Mouse (Mus musculus): ENCODE results near the gene Plekha6.

Gene Plekha6

GRCm38 (mm10) chr1:133163820-133164431, at the start of gene Plekha6:
Gene Plekha6, plus strand, starts transcription at chr1:133164210.
- DNase-seq, result no peak

GRCm38 (mm10) chr1:133116108-133116507, 47.9 kb upstream of the Plekha6 start:
- no peak for DNase-seq

DNA sequence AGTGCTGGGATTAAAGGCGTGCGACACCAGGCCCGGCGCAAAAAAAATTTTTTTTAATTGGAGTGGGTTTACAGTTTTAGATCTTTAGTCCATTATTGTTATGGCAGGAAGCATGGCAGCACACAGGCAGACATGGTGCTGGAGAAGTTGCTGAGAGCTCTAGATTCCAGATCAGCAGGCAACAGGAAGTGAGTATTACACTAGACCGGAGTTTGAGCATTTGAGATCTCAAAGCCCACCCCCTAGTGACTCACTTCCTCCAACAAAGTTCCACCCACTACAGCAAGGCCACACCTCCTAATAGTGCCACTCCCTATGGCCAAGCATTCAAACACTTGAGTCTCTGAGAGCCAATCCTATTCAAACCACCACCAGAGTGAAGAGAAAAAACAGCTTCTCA, 45.9 kb upstream of the Plekha6 start:
- DNase-seq, result no peak

- DNase-seq, result no peak
Observed at GRCm38 (mm10) chr1:133118844-133119243, 45.2 kb upstream of the Plekha6 start.

GRCm38 (mm10) chr1:133119931-133120712, 43.9 kb upstream of the Plekha6 start:
- DNase-seq, result no peak

- no peak for DNase-seq
Observed at GRCm38 (mm10) chr1:133121246-133121645, 42.8 kb upstream of the Plekha6 start.

GRCm38 (mm10) chr1:133124137-133124536, 39.9 kb upstream of the Plekha6 start:
- no peak for DNase-seq

GRCm38 (mm10) chr1:133125640-133126364, 38.2 kb upstream of the Plekha6 start:
- no peak for DNase-seq

DNA sequence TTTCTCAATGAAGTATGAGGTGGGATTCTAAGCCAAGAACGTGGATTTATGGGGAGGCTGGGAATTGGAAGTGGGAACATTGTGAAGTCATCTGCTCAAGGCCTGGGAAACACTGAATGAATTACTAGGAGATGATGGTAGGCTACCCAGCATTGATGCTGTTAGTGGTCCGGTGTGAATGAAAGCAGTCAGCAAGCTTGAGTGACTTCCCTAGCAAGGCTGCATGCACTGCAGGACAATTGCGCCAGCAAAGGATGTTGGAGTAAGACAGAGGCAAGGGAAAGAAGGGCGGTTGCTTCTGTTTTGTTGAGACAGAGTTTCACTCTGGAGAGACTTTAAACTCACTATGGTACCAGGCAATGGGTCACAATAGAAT, 37.7 kb upstream of the Plekha6 start:
- no peak for DNase-seq

GRCm38 (mm10) chr1:133127328-133127727, 36.7 kb upstream of the Plekha6 start:
- DNase-seq, result no peak

- peak; percentile 27 for DNase-seq
Observed at GRCm38 (mm10) chr1:133129471-133130221, 34.4 kb upstream of the Plekha6 start.

DNA sequence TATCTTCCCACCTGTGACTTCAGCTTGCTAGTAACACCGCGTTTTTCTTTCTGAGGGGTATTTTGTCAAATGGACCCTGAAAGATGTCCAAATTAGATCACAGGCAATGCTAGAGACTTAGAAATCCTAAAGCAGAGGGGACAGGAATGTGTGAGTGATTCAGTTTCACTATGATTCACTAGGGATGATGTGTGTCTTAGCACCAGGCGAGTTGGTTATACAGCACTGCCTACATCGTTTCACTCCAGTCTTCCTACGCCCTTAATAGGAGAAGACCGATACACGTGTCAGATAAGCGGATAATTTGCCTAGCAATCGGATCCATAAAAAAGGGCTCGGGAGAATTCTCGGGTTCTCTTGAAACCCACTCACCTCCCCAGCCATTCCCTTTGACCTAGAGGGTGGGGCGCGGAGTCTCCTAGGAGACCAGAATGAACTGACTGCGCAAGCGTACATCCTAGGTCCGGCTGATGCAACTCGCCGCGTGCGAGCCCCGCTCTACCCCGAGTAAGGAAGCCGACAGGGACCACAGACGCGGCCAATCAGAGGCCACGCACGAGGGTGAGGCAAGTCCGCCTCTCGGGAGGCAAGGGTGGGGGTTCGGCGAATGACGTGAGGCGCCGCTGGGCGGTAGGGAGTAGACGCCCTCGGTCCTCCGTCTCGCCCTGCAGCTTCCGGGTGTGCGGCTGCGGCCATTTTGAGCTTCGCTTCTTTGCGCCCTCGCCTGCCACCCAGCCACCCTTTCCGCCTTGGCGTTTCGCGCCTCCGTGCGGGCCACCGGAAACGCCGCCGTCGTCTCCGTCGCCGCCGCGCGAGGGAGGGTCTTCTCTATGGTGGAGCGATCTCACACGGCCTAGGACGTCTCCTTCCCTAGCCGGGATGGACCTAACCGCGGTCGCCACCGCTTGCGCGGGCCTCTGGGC, 33.1 kb upstream of the Plekha6 start, which contains the start of gene Ppp1r15b:
Ppp1r15b (plus strand) TSS at position 506 of the 923 bp plus-strand sequence.
- DNase-seq, result peak; percentile 100

DNA sequence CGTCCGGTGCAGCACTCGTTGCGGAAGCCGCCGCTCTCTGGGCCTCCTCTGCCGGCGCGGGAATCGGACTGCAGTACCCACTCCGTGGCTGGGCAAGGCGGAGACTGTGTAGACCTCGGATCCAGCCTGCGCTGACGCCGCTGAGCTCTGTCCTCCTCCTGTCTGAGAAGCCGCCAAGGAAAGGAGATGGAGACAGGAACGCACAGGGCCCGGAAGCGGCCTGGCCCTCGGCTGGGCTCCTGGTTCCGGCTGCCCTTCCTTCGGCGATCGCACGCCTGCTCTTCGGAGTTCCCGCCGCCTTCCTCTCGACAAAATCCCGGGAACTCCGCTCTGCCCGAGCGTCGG, 32.5 kb upstream of the Plekha6 start:
- DNase-seq, result no peak

DNA sequence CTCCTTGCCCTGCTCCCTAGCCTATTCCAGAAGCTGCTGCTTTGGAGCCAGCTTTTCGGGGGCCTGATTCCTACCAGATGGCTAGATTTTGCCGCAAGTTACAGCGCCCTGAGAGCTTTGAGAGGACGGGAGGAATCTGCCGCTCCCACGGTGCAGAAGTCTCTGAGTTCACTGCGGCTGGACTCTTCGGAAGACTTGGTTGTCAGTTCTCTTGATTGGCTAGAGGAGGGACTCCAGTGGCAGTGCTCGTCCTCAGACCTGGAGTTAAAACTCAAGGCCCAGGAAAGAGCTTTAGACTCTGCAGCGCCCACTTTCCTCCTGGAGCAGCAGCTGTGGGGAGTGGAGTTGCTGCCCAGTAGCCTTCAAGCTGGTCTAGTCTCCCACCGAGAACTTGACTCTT, 32.1 kb upstream of the Plekha6 start:
- peak; percentile 36 for DNase-seq

GRCm38 (mm10) chr1:133132388-133133326, 31.4 kb upstream of the Plekha6 start:
- DNase-seq, result peak; percentile 25

DNA sequence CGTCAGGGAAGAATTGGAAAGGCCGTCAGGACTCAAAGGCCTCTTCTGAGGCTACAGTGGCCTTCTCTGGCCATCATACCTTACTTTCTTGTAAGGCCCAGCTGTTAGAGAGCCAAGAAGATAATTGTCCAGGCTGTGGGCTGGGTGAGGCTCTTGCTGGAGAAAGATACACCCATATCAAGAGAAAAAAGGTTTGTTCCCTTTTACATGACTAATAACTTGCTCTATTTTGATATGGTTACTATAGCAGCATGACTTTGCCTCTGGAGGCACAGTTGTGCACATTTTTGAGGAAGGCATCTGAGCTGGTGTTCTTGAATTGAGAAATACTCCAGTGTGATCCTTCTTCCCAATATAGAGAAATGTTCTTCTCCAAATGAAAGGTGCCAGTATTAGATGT, 30.6 kb upstream of the Plekha6 start:
- no peak for DNase-seq

- DNase-seq, result no peak
Observed at GRCm38 (mm10) chr1:133134071-133134470, 29.9 kb upstream of the Plekha6 start.

- DNase-seq, result no peak
Observed at GRCm38 (mm10) chr1:133134881-133135280, 29.1 kb upstream of the Plekha6 start.

- DNase-seq, result no peak
Observed at GRCm38 (mm10) chr1:133135808-133136207, 28.2 kb upstream of the Plekha6 start.

DNA sequence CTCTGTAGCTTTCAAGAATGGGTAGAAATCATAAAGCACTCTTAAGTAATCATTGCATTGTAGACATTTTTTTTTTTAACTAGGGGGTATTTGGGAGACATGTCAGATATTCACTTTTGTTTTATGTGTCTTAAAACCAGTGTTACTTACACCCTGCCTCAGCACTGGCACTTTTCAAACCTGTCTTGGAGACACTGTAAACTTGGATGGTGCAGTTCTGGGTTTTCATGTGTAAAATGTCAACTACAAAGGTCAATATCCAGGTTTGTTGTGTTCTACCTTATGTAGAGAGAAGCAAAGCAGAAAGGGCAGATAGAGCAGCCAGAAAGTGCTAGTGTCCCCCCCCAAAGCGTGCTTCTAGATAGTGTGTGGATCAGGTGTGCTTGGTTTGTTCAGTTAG, 25.6 kb upstream of the Plekha6 start:
- DNase-seq, result no peak
